Mouse (Mus musculus): Measurements from ENCODE around the gene Itpk1.

Itpk1 gene

DNA sequence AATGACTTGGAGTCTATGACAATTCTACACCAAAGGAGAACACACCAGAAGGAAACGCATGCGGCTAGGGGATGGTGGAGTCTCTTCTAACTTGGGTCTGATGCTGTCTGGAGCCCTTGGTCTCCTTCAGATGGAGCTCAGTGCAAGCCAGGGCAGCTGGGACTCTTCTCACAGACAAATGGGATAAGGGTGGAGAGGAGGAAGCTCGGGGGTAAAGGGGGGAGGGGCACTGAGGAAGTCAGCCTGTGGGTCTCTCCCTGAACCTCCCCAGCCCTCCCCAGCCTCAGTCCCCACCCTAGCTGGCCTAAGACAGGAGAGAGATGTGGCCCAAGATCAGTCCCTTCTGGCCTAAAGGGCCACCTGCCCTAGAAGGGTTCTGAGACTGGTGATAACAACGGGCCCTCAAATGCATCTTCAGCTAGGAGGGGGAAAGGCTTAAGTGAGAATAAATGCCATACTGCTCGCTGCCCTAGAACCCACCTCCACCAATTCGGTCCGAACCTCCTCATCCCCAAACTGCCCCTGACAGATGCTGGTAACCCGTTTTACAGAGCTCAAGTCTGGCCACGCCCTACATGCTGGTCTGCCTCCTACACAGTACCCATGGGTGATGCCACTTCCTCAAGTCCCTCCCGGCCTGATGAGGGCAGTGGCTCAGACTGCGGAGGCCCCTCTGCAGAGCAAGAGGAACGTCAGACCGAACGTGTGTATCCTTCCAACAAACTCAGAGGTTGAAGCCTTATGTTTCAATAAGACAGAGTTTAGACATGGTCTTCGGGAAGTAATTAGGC is 14.8 kb downstream of the Itpk1 start:
- DNase-seq, result peak; percentile 33

- DNase-seq, result no peak
Measured at GRCm38 (mm10) chr12:102686321-102686720, 18.4 kb downstream of the Itpk1 start.

DNA sequence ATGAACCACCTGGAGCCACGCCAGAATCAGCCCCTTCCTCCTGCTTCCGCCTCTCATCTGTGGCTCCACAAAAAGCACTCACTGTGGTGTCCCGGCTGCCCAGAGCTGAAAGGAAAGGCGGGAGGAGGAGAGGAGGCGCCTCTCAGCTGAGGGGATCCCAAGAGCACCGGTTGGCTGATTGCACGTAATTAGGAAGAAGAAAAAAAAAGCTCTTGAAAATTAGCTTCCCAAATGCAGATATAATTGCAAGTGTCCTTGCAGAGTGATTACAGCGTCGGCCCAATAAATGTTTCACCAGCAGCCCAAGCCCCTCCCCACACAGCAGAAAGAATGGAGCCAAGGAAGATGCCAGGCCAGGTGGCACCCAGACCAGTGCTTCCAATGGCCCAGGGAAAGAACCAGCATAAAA is 19.2 kb downstream of the Itpk1 start:
- no peak for DNase-seq

DNA sequence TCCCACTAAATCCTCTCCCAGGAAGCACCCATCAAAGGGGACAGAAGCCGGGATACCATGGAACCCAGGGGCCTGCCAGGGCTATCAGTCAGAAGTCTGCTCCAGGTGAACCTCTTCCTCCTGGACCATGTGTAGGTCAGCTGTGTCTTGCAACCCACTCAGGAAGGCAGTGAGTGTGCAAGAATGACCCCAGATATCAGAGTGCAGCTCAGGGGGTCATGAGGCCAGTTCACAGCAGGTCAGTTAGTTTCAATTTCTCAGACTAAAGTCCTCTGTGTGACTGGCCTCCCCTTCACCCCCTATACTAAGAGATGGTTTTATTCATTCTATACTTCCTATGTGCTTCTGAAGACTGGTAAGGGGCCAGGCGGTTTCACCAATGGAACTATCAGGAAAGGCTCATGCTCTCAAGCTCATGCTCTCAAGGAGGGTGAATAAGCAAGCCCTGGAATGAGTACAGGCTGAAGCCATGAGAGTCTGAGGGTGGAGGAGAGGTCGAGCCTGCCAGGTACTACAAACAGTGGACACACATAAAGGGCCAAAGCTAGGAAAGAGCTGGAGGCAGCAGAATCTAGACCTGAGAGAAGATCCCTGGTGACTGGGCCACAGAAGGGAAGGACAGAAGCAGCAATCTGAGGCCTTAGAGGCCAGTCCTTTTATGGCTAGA is 19.9 kb downstream of the Itpk1 start:
- DNase-seq, result no peak

GRCm38 (mm10) chr12:102683979-102684378 is 20.8 kb downstream of the Itpk1 start:
- no peak for DNase-seq

GRCm38 (mm10) chr12:102683438-102683837 is 21.3 kb downstream of the Itpk1 start:
- peak; percentile 53 for DNase-seq

GRCm38 (mm10) chr12:102682722-102683299 is 21.9 kb downstream of the Itpk1 start:
- no peak for DNase-seq

GRCm38 (mm10) chr12:102682085-102682484 is 22.6 kb downstream of the Itpk1 start:
- no peak for DNase-seq

DNA sequence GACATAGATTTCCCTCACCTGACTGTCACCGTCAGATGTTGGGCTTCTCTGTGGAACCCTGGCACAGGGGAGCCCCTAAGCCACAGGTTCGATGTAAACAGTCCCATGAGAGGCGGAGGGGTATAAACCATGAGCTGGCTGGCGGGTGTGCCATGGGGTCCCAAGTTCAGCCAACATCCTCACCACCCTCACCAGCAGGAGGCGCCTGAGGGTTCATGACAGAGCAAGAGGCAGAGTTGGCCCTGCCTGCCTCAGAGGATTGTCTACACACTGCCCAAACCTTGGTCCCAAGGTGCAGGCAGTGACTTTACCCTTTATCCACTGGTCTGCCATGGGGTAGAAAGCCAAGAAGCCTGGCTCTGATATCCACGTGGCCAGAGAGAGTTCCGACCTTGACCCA is 23.1 kb downstream of the Itpk1 start:
- DNase-seq, result no peak

- no peak for DNase-seq
Measured at GRCm38 (mm10) chr12:102678820-102679219, 25.9 kb downstream of the Itpk1 start.

- no peak for DNase-seq
Measured at GRCm38 (mm10) chr12:102677089-102677488, 27.6 kb downstream of the Itpk1 start.

DNA sequence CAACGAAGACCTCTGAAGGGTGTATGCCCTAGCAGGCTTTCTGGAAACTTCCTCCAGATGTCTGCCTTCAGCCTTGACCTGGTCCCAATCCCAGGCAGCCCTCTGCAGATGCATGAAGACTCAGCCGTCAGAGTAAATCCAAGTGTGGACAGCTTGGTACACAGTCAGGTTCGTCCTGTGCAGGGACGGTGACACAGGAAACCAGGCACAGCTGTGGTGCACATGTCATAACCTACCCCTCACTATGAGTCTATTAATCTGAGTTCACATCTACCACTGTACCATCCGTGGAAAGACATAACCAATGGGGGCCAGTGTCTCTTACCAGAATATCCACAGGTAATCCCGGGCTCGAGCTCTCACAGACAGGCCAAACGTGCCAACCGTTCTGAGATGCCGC is 30.2 kb downstream of the Itpk1 start:
- DNase-seq, result no peak

- DNase-seq, result no peak
Measured at GRCm38 (mm10) chr12:102674123-102674522, 30.6 kb downstream of the Itpk1 start.

GRCm38 (mm10) chr12:102672857-102673839 is 31.6 kb downstream of the Itpk1 start:
- peak; percentile 54 for DNase-seq

DNA sequence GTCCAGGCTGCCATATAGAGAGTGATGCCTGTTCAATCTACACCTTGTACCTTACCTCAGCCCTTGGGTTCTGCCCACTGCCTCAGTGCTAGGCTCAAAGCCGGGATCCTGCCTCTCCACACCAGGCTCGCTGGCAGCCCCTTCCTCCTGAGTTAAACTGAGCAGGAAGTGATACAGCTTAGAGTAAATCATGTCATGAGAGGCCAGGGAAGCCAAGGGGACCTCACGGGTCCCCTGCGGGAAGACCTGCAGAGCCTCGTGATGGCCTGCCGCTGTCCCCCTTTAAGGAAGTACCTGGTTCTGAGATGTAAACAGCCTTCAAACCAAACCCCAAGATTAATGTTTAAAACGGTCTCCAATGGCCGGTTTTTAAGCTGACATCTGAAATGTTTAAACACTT is 32.6 kb downstream of the Itpk1 start:
- DNase-seq, result no peak

DNA sequence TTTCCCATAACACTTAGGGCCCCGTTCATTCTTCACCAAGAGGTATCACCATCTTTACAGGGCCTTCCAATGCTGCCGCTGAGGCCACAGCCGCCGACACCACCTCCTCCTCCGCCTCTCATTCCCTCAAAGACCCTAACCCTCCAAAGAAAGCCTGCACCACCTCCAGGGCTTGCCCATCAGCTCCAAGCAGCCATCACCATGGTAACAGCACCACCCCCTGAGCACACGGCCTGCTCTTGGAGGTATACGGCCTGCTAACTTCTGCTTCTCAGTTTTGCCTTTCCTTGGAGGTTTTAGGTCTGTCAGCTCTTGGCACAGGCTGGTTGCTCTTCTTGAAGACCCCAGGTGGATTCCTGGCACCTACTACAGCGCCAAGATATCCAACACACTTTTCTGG is 33.9 kb downstream of the Itpk1 start:
- no peak for DNase-seq

DNA sequence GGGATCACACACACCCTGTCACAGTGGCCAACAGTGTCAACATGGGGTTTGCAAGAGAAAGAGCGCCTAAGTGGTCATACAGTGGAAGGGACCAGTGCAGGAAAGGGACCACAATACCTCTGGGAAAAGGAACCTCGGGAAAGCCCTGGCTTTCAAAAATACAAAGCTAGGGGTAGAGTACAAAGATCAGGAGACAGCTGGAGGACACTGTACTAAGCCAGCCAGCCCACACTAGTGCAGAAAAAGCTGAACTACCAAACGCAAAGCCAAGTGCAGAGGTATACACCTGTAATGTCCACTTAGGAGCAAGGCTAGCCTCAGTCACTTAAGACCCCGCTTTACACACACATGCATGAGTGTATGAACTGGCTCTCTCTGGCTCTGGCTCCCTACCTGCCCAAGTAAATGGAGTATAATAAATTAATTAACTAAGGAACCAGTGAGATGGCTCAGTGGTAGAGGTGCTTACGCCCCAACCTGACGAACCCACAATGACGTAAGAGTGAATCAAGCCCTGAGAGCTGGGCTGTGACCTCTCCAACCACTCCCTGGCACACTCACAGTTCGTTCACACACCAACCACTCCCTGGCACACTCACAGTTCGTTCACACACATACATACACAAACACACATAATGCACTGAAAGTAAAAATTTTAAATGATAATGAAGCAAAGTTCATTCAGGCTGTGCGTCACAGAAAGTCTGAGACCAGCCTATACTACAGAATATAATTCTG is 39.1 kb downstream of the Itpk1 start:
- no peak for DNase-seq

GRCm38 (mm10) chr12:102664052-102664448 is 40.7 kb downstream of the Itpk1 start:
- DNase-seq, result no peak

- DNase-seq, result no peak
Measured at GRCm38 (mm10) chr12:102663349-102664051, 41.2 kb downstream of the Itpk1 start.

DNA sequence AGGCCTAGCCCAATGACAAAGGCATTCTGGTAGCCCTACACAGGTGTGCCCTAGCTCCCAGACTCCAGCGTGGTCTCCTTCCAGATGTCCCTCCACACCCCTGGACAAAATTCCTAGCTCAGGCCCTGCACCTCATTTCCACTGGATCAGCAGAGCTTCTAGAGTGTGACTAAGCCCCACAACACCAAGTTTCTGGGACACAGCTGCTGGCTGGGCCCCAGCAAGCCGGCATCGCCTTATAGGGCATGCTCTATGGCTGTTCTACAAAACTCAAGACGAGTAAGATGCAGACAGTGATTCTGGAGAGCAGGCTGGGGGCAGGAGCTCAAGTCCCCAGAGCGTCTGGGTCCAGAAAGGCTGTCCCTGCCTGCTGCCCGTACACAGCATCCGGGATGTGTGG is 43.0 kb downstream of the Itpk1 start:
- no peak for DNase-seq

- no peak for DNase-seq
Measured at GRCm38 (mm10) chr12:102660906-102661651, 43.7 kb downstream of the Itpk1 start.
